Mouse (Mus musculus): ENCODE results near the gene Cd44.

DNA sequence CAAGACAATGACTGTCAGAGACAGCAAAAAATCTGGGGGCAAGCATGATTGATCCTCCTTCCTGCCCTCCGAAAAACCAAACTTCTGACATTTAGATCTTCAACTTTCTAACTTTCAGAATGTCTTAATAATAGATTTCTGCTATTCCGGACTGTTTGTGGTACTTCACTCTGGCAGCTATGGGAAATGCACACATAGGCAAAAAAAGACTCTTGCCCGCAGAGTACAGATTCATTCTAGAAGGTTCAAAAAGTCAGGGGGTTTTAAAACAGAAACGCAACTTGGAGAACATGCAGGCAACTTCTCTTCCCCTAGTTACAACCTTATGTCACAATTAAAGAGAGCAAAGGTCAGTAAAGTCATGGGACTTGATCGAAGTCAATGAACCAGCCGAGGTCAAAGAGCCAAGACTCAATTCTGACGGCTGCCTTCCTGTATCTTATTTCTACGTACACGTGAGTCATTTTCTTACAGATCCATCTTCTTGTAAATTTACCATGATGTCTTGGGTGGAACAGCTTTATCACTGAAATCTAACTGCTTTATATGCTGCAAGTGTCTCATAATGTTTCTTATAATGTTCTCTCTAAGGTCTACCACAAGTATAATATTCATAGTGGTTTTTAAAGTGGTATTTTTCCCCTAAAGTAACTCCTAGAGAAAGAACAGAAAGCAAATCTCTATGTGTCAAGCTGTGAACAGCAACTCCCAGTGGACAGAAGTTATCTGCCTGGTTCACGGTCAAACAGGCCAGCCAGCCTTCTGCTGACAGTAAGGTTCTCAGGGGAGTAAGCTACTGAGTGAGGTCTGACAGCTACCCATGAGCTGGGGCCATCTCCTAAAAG, 40.7 kb upstream of the Cd44 start:
- TF ChIP-seq CTCF (IDR thresholded peaks at IDR 0.05; ENCODE audit: extremely low read depth, insufficient read length, insufficient replicate concordance, low read depth, low read length) (no peak), POLR2A (IDR thresholded peaks at IDR 0.05; ENCODE audit: low read depth, low read length) (no peak)

Data from small intestine, adult 2 months (tissue).